Mouse (Mus musculus) colon, adult 2 months (tissue): Measurements from ENCODE around the gene Gm9758. TPM values are rescaled to one million over a fixed set of nuclear protein-coding genes. Genes with fewer than 3 reads are reported as not detected.

Experiments used
- polyA plus RNA-seq: library from polyadenylated mRNA; depleted of rRNA; stranded (reverse); fragments of >200 nt; gene quantifications from 2 replicates; pipeline ENCODE4 v1.2.3, GENCODE M21; 2012; rRNA removed

The Gm9758 gene
- not detected in 2 replicates for polyA plus RNA-seq

GRCm38 (mm10) chr5:14914799-14915198, at the start of gene Gm9758:
Gene Gm9758, minus strand, starts transcription at chr5:14914899.

GRCm38 (mm10) chr5:14938329-14938728, 23.6 kb upstream of the Gm9758 start, which contains the start of gene Speer4e:
Gene Speer4e, minus strand, starts transcription at chr5:14938429.

Other genes starting within 250 kb of the Gm9758 start
- gene Speer4e, start 23.5 kb upstream of the Gm9758 start, polyA plus RNA-seq: not detected in 2 replicates
- gene Gm10354, start 64.0 kb upstream of the Gm9758 start, polyA plus RNA-seq: not detected in 2 replicates
- gene Gm17019, start 118.1 kb upstream of the Gm9758 start, polyA plus RNA-seq: not detected in 2 replicates